Mouse (Mus musculus): Measurements from ENCODE around the gene Zscan5b. TPM values are rescaled to one million over a fixed set of nuclear protein-coding genes. Genes with fewer than 3 reads are reported as not detected.
"Not testable (repeated sequence)": the region's sequence is repeated elsewhere in the genome, so short reads cannot be mapped to it uniquely, and the experiment has no call there.

Zscan5b gene
- polyA plus RNA-seq (2014; fragmentation: Nextera tagmentation; extraction: Ambion mirVana): not detected in 2 replicates

DNA sequence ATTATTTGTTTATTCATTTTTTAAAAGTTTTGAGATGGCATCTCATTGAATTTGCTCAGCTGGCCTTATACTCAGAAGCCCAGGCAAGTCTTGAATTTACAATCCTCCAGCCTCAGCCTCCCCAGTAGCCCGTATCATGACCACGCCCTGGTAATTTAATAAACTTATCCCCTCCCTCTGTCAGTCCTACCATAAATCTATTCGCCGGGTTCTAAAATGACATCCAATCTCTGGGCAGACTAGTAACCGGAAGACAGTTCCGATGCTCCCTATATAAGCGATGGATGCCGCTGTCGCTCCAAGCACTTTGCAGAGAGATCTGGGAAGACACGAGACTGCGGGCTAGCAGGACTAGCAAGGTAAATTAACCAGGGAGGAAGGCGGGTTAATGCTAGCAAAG lies at the start of gene Zscan5b:
TSS of gene Zscan5b (plus strand) at position 301 of the 400 bp plus-strand sequence.
- Histone ChIP-seq H3K27me3 (ENCODE audit: control insufficient read depth, insufficient read depth, low read length) (no peaks in the 10 kb centered on the region), H3K4me2 (replicated peaks; ENCODE audit: low read depth, low read length) (no peak within 1 kb of the TSS), H3K9ac (replicated peaks; ENCODE audit: low read depth, low read length) (no peak within 1 kb of the TSS), H3K4me3 (ENCODE audit: low read depth, low read length) (no peak within 1 kb of the TSS), H3K36me3 (ENCODE audit: control insufficient read depth, insufficient read depth, low read length) (no peaks in the 10 kb centered on the region), H3K27ac (ENCODE audit: low read length) (no peak within 1 kb of the TSS), H3K9me3 (ENCODE audit: control insufficient read depth, low read depth, low read length) (no peaks in the 10 kb centered on the region), H3K4me1 (ENCODE audit: control insufficient read depth, insufficient read depth, low read length) (no peaks in the 10 kb centered on the region)
- 92% methylated on average over 12 of the region's 12 CpGs for WGBS
- ATAC-seq (ENCODE audit: insufficient number of reproducible peaks, insufficient read depth, low FRiP score, low read depth): no peak

DNA sequence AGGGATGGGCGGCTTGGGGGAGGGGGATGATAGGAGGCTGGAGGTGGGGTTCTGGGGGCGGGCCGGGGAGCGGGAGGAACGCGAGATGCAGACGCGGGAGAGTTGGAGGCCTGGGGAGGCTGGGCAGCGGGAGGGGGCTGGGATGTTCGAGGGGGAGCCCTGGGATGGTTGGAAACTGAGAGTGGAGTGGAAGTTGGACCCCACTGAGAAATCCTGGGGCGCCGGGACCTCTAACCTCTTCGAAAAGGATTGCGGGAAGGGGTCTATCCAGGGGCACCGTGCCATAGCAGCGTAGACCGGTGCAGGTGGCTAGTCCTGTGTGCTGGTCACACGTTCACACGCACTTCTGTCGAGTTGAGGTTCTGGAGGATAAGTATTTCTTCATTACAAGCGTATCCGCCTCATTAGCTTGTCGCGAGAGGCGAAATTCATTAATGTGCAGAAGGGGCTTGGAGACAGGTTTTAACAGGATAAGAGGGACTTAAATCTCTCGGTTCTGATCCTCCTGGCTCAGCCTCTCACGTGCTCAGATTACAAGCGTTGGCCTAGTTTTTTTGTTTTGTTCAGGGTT lies 49.3 kb upstream of the Zscan5b start:
- Histone ChIP-seq H3K4me2 (replicated peaks; ENCODE audit: low read depth, low read length) (peak overlapping the region; percentile 62), H3K9me3 (ENCODE audit: control insufficient read depth, low read depth, low read length) (no peaks in the 10 kb centered on the region), H3K27ac (ENCODE audit: low read length) (peak overlapping the region; percentile 63; the same call in 1 of the 2 replicates), H3K27me3 (ENCODE audit: control insufficient read depth, insufficient read depth, low read length) (no peaks in the 10 kb centered on the region), H3K36me3 (ENCODE audit: control insufficient read depth, insufficient read depth, low read length) (peaks cover 4% of the 10 kb centered on the region; the same call in 1 of the 2 replicates), H3K9ac (replicated peaks; ENCODE audit: low read depth, low read length) (peak overlapping the region; percentile 64), H3K4me1 (ENCODE audit: control insufficient read depth, insufficient read depth, low read length) (peaks cover 7% of the 10 kb centered on the region; the same call in 1 of the 2 replicates), H3K4me3 (ENCODE audit: low read depth, low read length) (peak overlapping the region; percentile 60)
- ATAC-seq (ENCODE audit: insufficient number of reproducible peaks, insufficient read depth, low FRiP score, low read depth): 0 out of 2 replicates have a peak, but pooled peaks have one; percentile 11
- 0% methylated on average over 28 of the region's 28 CpGs for WGBS

DNA sequence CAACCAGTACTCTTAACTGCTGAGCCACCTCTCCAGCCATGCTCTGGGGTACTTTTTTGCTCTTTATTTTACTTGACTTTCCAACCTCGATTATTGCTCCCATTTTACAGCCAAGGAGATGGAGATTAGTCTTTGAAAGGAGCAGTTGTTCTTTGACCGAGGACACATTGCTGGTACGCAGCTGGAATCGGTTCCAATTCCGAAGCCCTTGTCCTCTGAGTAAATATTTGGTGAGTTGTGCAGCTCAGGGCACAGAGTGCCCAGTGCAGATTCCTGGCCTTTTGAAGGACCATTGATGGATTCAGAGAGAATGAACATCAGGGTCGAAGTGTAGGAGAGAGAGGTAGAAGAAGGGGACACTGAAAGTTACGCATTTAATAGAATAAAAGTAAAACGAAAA lies 48.2 kb upstream of the Zscan5b start:
- H3K4me1 ChIP-seq (ENCODE audit: control insufficient read depth, insufficient read depth, low read length): peaks cover 7% of the 10 kb centered on the region; the same call in 1 of the 2 replicates
- no peaks in the 10 kb centered on the region for H3K9me3 ChIP-seq (ENCODE audit: control insufficient read depth, low read depth, low read length)
- H3K9ac ChIP-seq (replicated peaks; ENCODE audit: low read depth, low read length): no peak overlapping the region
- no peak overlapping the region for H3K4me2 ChIP-seq (replicated peaks; ENCODE audit: low read depth, low read length)
- ATAC-seq (ENCODE audit: insufficient number of reproducible peaks, insufficient read depth, low FRiP score, low read depth): no peak
- WGBS: 78% methylated on average over 8 of the region's 8 CpGs
- 0 out of 2 replicates have a peak overlapping the region, but pooled peaks have one; percentile 60 for H3K4me3 ChIP-seq (ENCODE audit: low read depth, low read length)
- H3K36me3 ChIP-seq (ENCODE audit: control insufficient read depth, insufficient read depth, low read length): peaks cover 13% of the 10 kb centered on the region; the same call in 1 of the 2 replicates
- H3K27me3 ChIP-seq (ENCODE audit: control insufficient read depth, insufficient read depth, low read length): no peaks in the 10 kb centered on the region
- H3K27ac ChIP-seq (ENCODE audit: low read length): no peak overlapping the region

DNA sequence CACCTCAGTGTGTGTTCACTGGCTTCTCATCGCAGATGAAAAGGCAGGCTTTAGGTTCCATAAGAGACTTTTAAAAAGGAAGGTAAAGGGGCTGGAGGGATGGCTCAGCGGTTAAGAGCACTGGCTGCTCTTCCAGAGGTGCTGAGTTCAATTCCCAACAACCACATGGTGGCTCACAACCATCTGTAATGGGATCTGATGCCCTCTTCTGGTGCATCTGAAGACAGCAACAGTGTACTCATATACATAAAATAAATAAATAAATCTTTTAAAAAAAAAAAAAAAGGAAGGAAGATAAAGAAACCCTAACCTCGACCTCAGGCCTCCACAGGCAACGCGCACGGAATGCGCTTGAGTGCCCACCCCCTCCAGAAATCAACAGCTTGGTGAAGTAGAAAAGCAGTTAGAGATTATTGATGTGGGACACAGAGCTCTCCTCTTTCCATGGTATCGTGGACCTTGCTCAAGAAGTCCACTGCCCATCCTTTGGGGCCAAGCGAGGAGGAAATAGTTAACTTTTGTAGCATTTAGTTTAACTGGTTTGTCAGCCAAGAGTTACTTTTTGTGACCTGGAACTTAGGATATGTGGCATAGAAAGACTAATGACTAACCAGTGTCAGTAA lies 47.6 kb upstream of the Zscan5b start:
- not testable (repeated sequence) for H3K4me2 ChIP-seq (replicated peaks; ENCODE audit: low read depth, low read length); H3K27ac ChIP-seq (ENCODE audit: low read length); H3K4me3 ChIP-seq (ENCODE audit: low read depth, low read length); H3K9me3 ChIP-seq (ENCODE audit: control insufficient read depth, low read depth, low read length); ATAC-seq (ENCODE audit: insufficient number of reproducible peaks, insufficient read depth, low FRiP score, low read depth); H3K9ac ChIP-seq (replicated peaks; ENCODE audit: low read depth, low read length); H3K4me1 ChIP-seq (ENCODE audit: control insufficient read depth, insufficient read depth, low read length); H3K27me3 ChIP-seq (ENCODE audit: control insufficient read depth, insufficient read depth, low read length)
- H3K36me3 ChIP-seq (ENCODE audit: control insufficient read depth, insufficient read depth, low read length): peaks cover 13% of the 10 kb centered on the region; the same call in 1 of the 2 replicates
- WGBS: 77% methylated on average over 9 of the region's 9 CpGs

DNA sequence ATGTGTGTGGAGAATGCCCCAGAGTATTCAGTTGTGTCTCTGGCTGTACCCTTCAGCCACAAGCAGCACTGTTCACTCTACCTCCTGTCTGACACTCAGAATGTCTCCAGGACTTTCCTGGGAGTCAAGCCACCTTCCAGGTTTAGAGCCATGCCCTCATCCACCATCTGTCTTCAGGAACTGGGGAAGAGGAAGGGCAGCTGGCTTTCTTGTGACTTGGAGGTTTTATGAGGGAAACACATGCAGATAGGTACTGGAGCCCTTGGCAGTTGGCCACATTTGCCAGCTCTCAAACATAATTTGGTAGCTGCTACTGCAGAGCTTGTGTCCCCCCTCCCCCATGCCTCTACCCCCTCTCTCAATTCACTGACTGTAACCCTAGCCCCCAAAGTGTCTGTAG lies 43.1 kb upstream of the Zscan5b start:
- H3K9me3 ChIP-seq (ENCODE audit: control insufficient read depth, low read depth, low read length): no peaks in the 10 kb centered on the region
- no peaks in the 10 kb centered on the region for H3K27me3 ChIP-seq (ENCODE audit: control insufficient read depth, insufficient read depth, low read length)
- ATAC-seq (ENCODE audit: insufficient number of reproducible peaks, insufficient read depth, low FRiP score, low read depth): no peak
- no peak overlapping the region for H3K4me2 ChIP-seq (replicated peaks; ENCODE audit: low read depth, low read length)
- H3K4me1 ChIP-seq (ENCODE audit: control insufficient read depth, insufficient read depth, low read length): no peaks in the 10 kb centered on the region
- H3K36me3 ChIP-seq (ENCODE audit: control insufficient read depth, insufficient read depth, low read length): peaks cover 18% of the 10 kb centered on the region; the same call in 1 of the 2 replicates
- H3K27ac ChIP-seq (ENCODE audit: low read length): no peak overlapping the region
- no peak overlapping the region for H3K9ac ChIP-seq (replicated peaks; ENCODE audit: low read depth, low read length)
- H3K4me3 ChIP-seq (ENCODE audit: low read depth, low read length): no peak overlapping the region

DNA sequence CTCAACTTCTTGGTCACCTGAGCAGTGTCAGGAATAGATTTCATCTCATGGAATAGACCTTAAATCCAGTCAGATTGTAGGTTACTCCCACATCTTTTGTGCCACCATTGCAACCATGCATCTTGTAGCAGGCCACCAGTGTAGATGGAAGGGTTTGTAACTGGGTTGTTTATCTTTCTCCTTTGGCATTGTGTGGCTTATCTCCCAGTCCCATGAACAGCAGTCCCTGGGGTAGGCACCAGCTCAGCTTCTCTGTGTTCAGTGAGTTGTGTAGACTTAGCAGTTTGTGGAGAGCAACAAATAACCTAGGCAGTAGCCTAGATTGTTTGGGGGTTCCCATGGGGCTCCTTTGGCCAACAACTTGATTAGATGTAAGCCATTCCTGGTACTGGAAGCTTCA lies 39.2 kb upstream of the Zscan5b start:
- Histone ChIP-seq H3K27ac (ENCODE audit: low read length) (no peak overlapping the region), H3K9me3 (ENCODE audit: control insufficient read depth, low read depth, low read length) (no peaks in the 10 kb centered on the region), H3K27me3 (ENCODE audit: control insufficient read depth, insufficient read depth, low read length) (no peaks in the 10 kb centered on the region), H3K4me1 (ENCODE audit: control insufficient read depth, insufficient read depth, low read length) (no peaks in the 10 kb centered on the region), H3K4me2 (replicated peaks; ENCODE audit: low read depth, low read length) (no peak overlapping the region), H3K36me3 (ENCODE audit: control insufficient read depth, insufficient read depth, low read length) (peaks cover 36% of the 10 kb centered on the region), H3K9ac (replicated peaks; ENCODE audit: low read depth, low read length) (no peak overlapping the region), H3K4me3 (ENCODE audit: low read depth, low read length) (no peak overlapping the region)
- ATAC-seq (ENCODE audit: insufficient number of reproducible peaks, insufficient read depth, low FRiP score, low read depth): no peak

GRCm38 (mm10) chr7:6183802-6184201 lies 38.3 kb upstream of the Zscan5b start:
- Histone ChIP-seq H3K4me3 (ENCODE audit: low read depth, low read length) (no peak overlapping the region), H3K9me3 (ENCODE audit: control insufficient read depth, low read depth, low read length) (no peaks in the 10 kb centered on the region), H3K4me1 (ENCODE audit: control insufficient read depth, insufficient read depth, low read length) (no peaks in the 10 kb centered on the region), H3K27me3 (ENCODE audit: control insufficient read depth, insufficient read depth, low read length) (no peaks in the 10 kb centered on the region), H3K27ac (ENCODE audit: low read length) (no peak overlapping the region), H3K9ac (replicated peaks; ENCODE audit: low read depth, low read length) (no peak overlapping the region), H3K36me3 (ENCODE audit: control insufficient read depth, insufficient read depth, low read length) (peaks cover 32% of the 10 kb centered on the region), H3K4me2 (replicated peaks; ENCODE audit: low read depth, low read length) (no peak overlapping the region)
- 95% methylated on average over 19 of the region's 19 CpGs for WGBS
- no peak for ATAC-seq (ENCODE audit: insufficient number of reproducible peaks, insufficient read depth, low FRiP score, low read depth)

- Histone ChIP-seq H3K4me1 (ENCODE audit: control insufficient read depth, insufficient read depth, low read length) (no peaks in the 10 kb centered on the region), H3K9me3 (ENCODE audit: control insufficient read depth, low read depth, low read length) (no peaks in the 10 kb centered on the region), H3K4me2 (replicated peaks; ENCODE audit: low read depth, low read length) (no peak overlapping the region), H3K9ac (replicated peaks; ENCODE audit: low read depth, low read length) (no peak overlapping the region), H3K27me3 (ENCODE audit: control insufficient read depth, insufficient read depth, low read length) (no peaks in the 10 kb centered on the region), H3K27ac (ENCODE audit: low read length) (no peak overlapping the region), H3K4me3 (ENCODE audit: low read depth, low read length) (no peak overlapping the region), H3K36me3 (ENCODE audit: control insufficient read depth, insufficient read depth, low read length) (peaks cover 32% of the 10 kb centered on the region)
- ATAC-seq (ENCODE audit: insufficient number of reproducible peaks, insufficient read depth, low FRiP score, low read depth): no peak
- 87% methylated on average over 8 of the region's 8 CpGs for WGBS
Observed at GRCm38 (mm10) chr7:6184521-6184920, 37.6 kb upstream of the Zscan5b start.
